Mouse (Mus musculus) lung, adult 2 months (tissue): Measurements from ENCODE around the gene Mfsd12.

Source experiments
- CTCF ChIP-seq: fragments of 200-500 bp; IDR thresholded peaks from 2 replicates; pipeline ENCODE4 v1.5.1; 2011; ENCODE audit warnings: mild to moderate bottlenecking, low read length, control low read depth; ENCODE audit not compliant: insufficient read depth
- POLR2A ChIP-seq: fragments of 200-500 bp; IDR thresholded peaks from 2 replicates; pipeline ENCODE4 v1.6.1; 2011; ENCODE audit warnings: low read depth, mild to moderate bottlenecking, control low read depth, low read length, borderline replicate concordance; ENCODE audit errors: extremely low read depth

GRCm38 (mm10) chr10:81346453-81347067, 10.7 kb upstream of the Mfsd12 start:
- TF ChIP-seq CTCF (no peak), POLR2A (no peak; the same call in 1 of the 2 replicates)
